Mouse (Mus musculus): Measurements from ENCODE around the gene Ipo13. TPM values are rescaled to one million over a fixed set of nuclear protein-coding genes. Genes with fewer than 3 reads are reported as not detected.
A peak's percentile ranks its signal among the peaks of the same experiment; 100 is the strongest.

Ipo13 gene
- polyA plus RNA-seq, 1 experiment from 2014 or later: 66.9 TPM

DNA sequence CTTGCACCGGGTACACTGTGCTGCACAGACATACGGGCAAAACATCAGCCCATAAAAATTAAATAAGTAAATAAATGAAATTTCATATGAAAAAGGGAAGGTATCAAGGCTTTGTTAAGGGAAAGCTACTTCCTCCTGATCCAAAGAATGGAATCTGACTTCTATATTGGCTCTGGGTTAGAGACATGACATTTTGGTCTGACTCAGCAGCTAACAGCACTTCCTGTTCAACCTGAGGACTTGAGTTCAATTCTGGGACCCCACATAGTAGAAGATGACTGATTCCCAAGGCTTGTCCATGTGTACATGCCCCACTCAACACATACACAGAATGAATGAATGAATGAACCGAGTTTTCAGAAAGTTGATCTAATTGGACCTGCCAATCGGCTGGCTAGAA, 3.0 kb upstream of the Ipo13 start:
- 95% methylated on average over 4 of the region's 4 CpGs for WGBS
- H3K4me1 ChIP-seq (ENCODE audit: control insufficient read depth, insufficient read depth, low read length): peaks cover 18% of the 10 kb centered on the region
- no peaks in the 10 kb centered on the region for H3K27me3 ChIP-seq (ENCODE audit: control insufficient read depth, insufficient read depth, low read depth, low read length)
- H3K4me2 ChIP-seq (ENCODE audit: low read length): no peak overlapping the region
- no peak overlapping the region for H3K9ac ChIP-seq (ENCODE audit: low read depth, low read length)
- no peaks in the 10 kb centered on the region for H3K9me3 ChIP-seq (replicated peaks; ENCODE audit: control insufficient read depth, low read length, poor library complexity, severe bottlenecking)
- no peak for ATAC-seq
- no peak overlapping the region for H3K27ac ChIP-seq (ENCODE audit: low read length)
- no peaks in the 10 kb centered on the region for H3K36me3 ChIP-seq (ENCODE audit: control insufficient read depth, insufficient read depth, low read length)
- H3K4me3 ChIP-seq (ENCODE audit: low read depth, low read length): no peak overlapping the region

DNA sequence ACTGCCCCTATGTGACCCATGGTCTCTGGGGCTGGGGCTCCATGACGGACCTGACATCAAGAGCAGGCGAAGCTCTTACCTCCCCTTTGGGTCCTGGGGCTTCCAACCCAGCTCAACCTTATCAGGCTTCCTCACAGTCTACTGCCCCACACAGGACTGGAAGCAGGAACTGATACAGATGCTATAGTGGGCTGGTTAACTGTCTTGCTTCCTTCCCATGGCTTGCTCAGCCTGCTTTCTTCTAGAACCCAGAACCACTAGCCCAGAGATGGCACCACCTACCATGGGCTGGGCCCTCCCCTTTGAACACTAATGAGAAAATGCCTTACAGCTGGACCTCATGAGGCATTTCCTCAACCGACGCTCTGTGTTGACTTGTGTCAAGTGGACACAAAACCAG, 2.6 kb upstream of the Ipo13 start:
- H3K9ac ChIP-seq (ENCODE audit: low read depth, low read length): no peak overlapping the region
- no peak overlapping the region for H3K27ac ChIP-seq (ENCODE audit: low read length)
- no peak overlapping the region for H3K4me2 ChIP-seq (ENCODE audit: low read length)
- WGBS: 95% methylated on average over 4 of the region's 4 CpGs
- ATAC-seq: no peak
- H3K4me1 ChIP-seq (ENCODE audit: control insufficient read depth, insufficient read depth, low read length): peaks cover 22% of the 10 kb centered on the region
- H3K4me3 ChIP-seq (ENCODE audit: low read depth, low read length): no peak overlapping the region
- H3K36me3 ChIP-seq (ENCODE audit: control insufficient read depth, insufficient read depth, low read length): no peaks in the 10 kb centered on the region
- H3K9me3 ChIP-seq (replicated peaks; ENCODE audit: control insufficient read depth, low read length, poor library complexity, severe bottlenecking): no peaks in the 10 kb centered on the region
- no peaks in the 10 kb centered on the region for H3K27me3 ChIP-seq (ENCODE audit: control insufficient read depth, insufficient read depth, low read depth, low read length)

DNA sequence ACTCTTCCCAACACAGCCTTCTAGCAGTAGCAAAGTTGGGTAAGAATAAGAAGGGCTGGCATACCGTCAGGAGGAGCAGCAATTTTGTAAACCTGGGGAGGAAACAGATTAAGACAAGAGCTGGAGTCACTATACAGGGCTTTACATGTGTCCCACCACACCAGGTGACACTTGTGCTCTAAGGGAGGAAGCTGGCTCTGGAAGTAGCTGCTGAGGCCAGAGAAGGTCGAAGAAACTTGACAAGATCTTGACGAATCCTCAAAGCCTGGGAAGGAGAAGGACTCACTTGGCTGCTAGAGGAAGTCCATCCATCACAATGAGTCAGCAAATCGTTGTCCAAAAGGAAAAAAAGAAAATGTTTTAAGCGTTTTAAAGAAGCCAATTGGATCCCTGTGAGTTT, 1.6 kb upstream of the Ipo13 start:
- Histone ChIP-seq H3K4me1 (ENCODE audit: control insufficient read depth, insufficient read depth, low read length) (peaks cover 23% of the 10 kb centered on the region), H3K27me3 (ENCODE audit: control insufficient read depth, insufficient read depth, low read depth, low read length) (no peaks in the 10 kb centered on the region), H3K9me3 (replicated peaks; ENCODE audit: control insufficient read depth, low read length, poor library complexity, severe bottlenecking) (no peaks in the 10 kb centered on the region), H3K4me3 (ENCODE audit: low read depth, low read length) (no peak overlapping the region), H3K4me2 (ENCODE audit: low read length) (peak overlapping the region; percentile 99), H3K9ac (ENCODE audit: low read depth, low read length) (0 out of 2 replicates have a peak overlapping the region, but pooled peaks have one; percentile 85), H3K27ac (ENCODE audit: low read length) (no peak overlapping the region), H3K36me3 (ENCODE audit: control insufficient read depth, insufficient read depth, low read length) (no peaks in the 10 kb centered on the region; the same call in 1 of the 2 replicates)
- WGBS: 95% methylated on average over 5 of the region's 5 CpGs
- no peak for ATAC-seq

DNA sequence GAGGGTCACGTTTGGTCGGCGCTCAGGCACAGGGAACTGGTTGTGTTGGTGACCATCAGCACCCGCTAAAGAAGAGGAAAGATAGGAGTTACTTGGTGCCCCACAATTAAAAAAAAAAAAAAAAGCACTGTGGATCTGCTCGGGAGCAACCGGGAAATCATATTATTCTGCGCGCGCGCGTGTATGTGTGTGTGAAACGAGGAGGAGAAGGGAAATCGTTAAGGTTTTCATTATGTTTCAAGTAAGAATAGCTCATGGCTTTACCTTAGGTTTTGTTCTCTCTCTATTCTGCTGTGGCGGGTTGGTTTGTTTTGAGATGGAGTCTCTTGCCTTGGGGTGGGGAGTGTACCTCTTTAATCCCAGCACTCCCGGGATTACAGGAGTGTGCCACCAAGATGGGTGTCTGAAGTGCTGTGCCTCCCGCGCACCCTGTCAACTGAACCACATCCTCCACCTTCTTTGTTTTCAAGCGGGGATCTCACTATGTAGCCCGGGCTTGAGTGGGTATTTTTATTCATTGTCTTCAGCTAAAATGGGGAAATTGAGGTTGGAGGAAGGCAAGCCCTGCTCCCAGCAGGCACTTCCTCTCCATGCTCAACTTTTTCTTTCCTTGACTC, 798 bp upstream of the Ipo13 start:
- peak overlapping the region; percentile 85 for H3K9ac ChIP-seq (ENCODE audit: low read depth, low read length)
- H3K4me3 ChIP-seq (ENCODE audit: low read depth, low read length): peak overlapping the region; percentile 83
- H3K27me3 ChIP-seq (ENCODE audit: control insufficient read depth, insufficient read depth, low read depth, low read length): no peaks in the 10 kb centered on the region
- H3K4me1 ChIP-seq (ENCODE audit: control insufficient read depth, insufficient read depth, low read length): peaks cover 30% of the 10 kb centered on the region
- H3K4me2 ChIP-seq (ENCODE audit: low read length): peak overlapping the region; percentile 99
- ATAC-seq: no peak
- peak overlapping the region; percentile 89; the same call in 1 of the 2 replicates for H3K27ac ChIP-seq (ENCODE audit: low read length)
- 4% methylated on average over 19 of the region's 19 CpGs for WGBS
- H3K36me3 ChIP-seq (ENCODE audit: control insufficient read depth, insufficient read depth, low read length): no peaks in the 10 kb centered on the region; the same call in 1 of the 2 replicates
- H3K9me3 ChIP-seq (replicated peaks; ENCODE audit: control insufficient read depth, low read length, poor library complexity, severe bottlenecking): no peaks in the 10 kb centered on the region

DNA sequence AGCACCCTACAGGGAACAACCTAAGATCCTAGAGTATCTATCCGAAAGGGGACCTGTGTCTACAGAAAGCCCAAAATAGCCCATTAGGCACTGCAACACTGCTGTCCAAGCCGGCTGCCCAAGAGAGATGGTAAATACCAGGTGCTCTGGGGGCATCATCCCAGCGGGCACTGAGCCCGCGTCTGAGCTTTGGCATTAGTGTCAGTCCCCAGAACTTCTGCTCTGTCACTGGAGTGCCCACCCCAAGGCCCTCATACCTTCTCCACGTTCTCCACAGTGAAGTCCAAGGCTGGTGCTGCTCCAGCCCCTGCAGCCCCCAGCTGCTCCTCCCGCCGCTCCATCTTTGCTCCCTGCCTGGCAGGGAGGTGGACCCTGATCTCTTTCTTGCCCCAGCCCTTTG, 768 bp downstream of the Ipo13 start:
- no peaks in the 10 kb centered on the region for H3K27me3 ChIP-seq (ENCODE audit: control insufficient read depth, insufficient read depth, low read depth, low read length)
- peak overlapping the region; percentile 85 for H3K9ac ChIP-seq (ENCODE audit: low read depth, low read length)
- H3K4me3 ChIP-seq (ENCODE audit: low read depth, low read length): peak overlapping the region; percentile 83
- no peaks in the 10 kb centered on the region for H3K9me3 ChIP-seq (replicated peaks; ENCODE audit: control insufficient read depth, low read length, poor library complexity, severe bottlenecking)
- H3K36me3 ChIP-seq (ENCODE audit: control insufficient read depth, insufficient read depth, low read length): peaks cover 2% of the 10 kb centered on the region; the same call in 1 of the 2 replicates
- WGBS: 16% methylated on average over 8 of the region's 8 CpGs
- peaks cover 45% of the 10 kb centered on the region for H3K4me1 ChIP-seq (ENCODE audit: control insufficient read depth, insufficient read depth, low read length)
- ATAC-seq: peak; percentile 5; the same call in 1 of the 2 replicates
- H3K27ac ChIP-seq (ENCODE audit: low read length): no peak overlapping the region
- H3K4me2 ChIP-seq (ENCODE audit: low read length): peak overlapping the region; percentile 99

DNA sequence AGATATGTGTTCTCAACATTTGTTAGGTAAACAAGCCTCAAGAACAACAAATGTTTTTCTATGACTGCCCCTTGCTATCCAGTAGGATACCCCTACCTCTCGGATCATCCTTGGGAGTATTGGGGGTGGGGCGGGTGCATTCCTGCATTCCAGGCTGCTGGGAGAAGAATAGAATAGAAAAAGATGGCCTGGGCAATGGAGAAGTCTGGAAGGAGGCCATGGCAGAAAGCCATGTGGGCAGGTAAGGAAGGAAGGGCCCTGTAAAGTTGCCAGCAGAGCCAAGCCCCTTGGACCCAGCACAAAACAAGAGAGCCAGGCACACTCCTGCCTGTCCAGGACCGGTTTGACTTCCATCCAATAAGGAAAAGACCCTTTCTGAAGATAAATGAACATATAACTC, 1.4 kb downstream of the Ipo13 start:
- Histone ChIP-seq H3K4me2 (ENCODE audit: low read length) (peak overlapping the region; percentile 99), H3K27me3 (ENCODE audit: control insufficient read depth, insufficient read depth, low read depth, low read length) (no peaks in the 10 kb centered on the region), H3K36me3 (ENCODE audit: control insufficient read depth, insufficient read depth, low read length) (peaks cover 2% of the 10 kb centered on the region; the same call in 1 of the 2 replicates), H3K9me3 (replicated peaks; ENCODE audit: control insufficient read depth, low read length, poor library complexity, severe bottlenecking) (no peaks in the 10 kb centered on the region), H3K4me3 (ENCODE audit: low read depth, low read length) (peak overlapping the region; percentile 83), H3K9ac (ENCODE audit: low read depth, low read length) (peak overlapping the region; percentile 35; the same call in 1 of the 2 replicates), H3K4me1 (ENCODE audit: control insufficient read depth, insufficient read depth, low read length) (peaks cover 51% of the 10 kb centered on the region), H3K27ac (ENCODE audit: low read length) (no peak overlapping the region)
- no peak for ATAC-seq
- WGBS: 48% methylated on average over 3 of the region's 3 CpGs

DNA sequence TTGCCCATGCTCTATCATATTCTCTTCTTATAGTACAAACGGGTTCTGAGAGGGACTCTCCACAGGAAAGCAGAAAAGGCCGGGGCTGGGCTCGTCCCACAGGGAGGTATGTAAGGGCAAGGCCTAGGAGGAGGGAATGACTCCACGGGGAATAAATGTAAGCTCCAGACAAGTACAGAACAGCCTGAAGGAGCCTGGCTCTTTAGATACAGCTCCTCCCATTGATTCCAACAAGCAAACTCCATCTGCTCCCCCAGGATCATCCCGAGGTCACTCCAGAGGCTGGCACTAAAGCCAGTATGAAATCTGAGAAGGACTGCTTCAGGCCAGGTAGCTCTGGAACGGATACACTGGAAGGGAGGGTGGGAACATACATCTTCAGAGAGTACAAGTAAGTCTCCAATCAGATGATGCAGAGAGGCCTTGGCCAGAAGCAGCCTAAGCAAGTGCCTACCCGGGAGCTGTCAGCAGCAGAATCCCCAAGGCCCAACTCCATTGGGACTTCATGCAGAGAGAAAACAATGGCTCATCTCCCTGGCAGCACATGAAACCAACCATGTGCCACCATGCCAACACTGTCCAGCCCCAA, 2.0 kb downstream of the Ipo13 start:
- H3K4me2 ChIP-seq (ENCODE audit: low read length): peak overlapping the region; percentile 99
- no peaks in the 10 kb centered on the region for H3K9me3 ChIP-seq (replicated peaks; ENCODE audit: control insufficient read depth, low read length, poor library complexity, severe bottlenecking)
- H3K9ac ChIP-seq (ENCODE audit: low read depth, low read length): peak overlapping the region; percentile 35
- no peak for ATAC-seq
- peaks cover 57% of the 10 kb centered on the region for H3K4me1 ChIP-seq (ENCODE audit: control insufficient read depth, insufficient read depth, low read length)
- H3K27ac ChIP-seq (ENCODE audit: low read length): no peak overlapping the region
- peaks cover 2% of the 10 kb centered on the region; the same call in 1 of the 2 replicates for H3K36me3 ChIP-seq (ENCODE audit: control insufficient read depth, insufficient read depth, low read length)
- H3K4me3 ChIP-seq (ENCODE audit: low read depth, low read length): peak overlapping the region; percentile 83; the same call in 1 of the 2 replicates
- WGBS: 63% methylated on average over 7 of the region's 7 CpGs
- no peaks in the 10 kb centered on the region for H3K27me3 ChIP-seq (ENCODE audit: control insufficient read depth, insufficient read depth, low read depth, low read length)

DNA sequence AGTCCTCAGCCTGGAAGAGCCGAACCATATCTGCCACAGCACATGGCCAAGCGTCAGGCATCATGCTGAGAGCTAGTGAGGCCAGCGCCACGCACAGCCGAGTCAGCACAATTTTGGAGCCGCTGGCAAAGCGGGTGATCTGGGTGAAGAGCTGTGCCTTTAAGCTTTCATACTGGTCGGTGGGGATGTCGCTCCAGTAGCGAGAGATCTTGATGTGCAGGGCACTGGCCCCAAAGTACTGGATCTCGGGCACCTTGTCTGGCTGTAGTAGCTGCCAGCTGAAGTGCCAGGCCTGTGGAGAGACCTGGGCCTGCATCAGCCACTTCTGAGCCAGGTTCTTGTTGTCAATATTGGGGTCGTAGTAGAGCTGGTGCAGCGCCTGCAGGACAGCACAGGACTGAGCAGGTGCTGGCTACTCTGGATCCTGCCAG, 2.7 kb downstream of the Ipo13 start:
- no peak overlapping the region for H3K4me2 ChIP-seq (ENCODE audit: low read length)
- peaks cover 57% of the 10 kb centered on the region for H3K4me1 ChIP-seq (ENCODE audit: control insufficient read depth, insufficient read depth, low read length)

DNA sequence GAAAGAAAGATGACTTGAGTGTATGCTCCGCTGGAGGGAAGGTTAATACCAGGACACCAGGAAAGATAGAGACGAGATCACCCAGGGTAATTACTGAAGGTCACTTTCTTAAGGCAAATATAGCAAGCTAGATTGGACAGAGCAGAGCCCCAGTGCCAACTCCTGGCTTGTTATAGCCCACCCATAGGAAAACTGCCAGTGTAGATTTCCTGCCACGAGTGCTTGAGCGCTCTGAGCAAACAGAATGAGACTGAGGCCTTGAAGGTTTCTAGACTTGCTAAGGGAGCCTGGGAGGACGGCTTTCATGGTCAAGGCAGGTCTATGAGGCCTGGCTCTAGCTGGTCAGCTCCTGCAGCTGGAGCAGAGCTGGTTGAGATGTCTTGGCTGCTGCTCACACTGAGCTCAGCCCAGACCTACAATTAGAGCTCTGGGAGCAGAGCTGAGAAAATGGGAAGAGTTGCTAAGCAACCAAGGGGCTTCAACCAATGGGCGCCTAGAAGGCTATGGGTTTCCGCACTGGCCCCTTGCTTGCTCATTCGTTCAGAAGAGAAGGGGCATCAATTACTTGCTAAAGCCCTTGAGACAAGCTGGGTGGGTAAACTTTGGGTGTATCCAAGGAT, 5.9 kb downstream of the Ipo13 start:
- Histone ChIP-seq H3K36me3 (ENCODE audit: control insufficient read depth, insufficient read depth, low read length) (peaks cover 14% of the 10 kb centered on the region), H3K4me1 (ENCODE audit: control insufficient read depth, insufficient read depth, low read length) (peaks cover 50% of the 10 kb centered on the region), H3K4me3 (ENCODE audit: low read depth, low read length) (peak overlapping the region; percentile 23), H3K27me3 (ENCODE audit: control insufficient read depth, insufficient read depth, low read depth, low read length) (no peaks in the 10 kb centered on the region), H3K9me3 (replicated peaks; ENCODE audit: control insufficient read depth, low read length, poor library complexity, severe bottlenecking) (no peaks in the 10 kb centered on the region), H3K27ac (ENCODE audit: low read length) (peak overlapping the region; percentile 80), H3K4me2 (ENCODE audit: low read length) (peak overlapping the region; percentile 57), H3K9ac (ENCODE audit: low read depth, low read length) (peak overlapping the region; percentile 56; the same call in 1 of the 2 replicates)
- WGBS: 46% methylated on average over 8 of the region's 8 CpGs
- peak; percentile 77 for ATAC-seq

More for the DNA sequence above, 2.7 kb downstream of the Ipo13 start:
- 89% methylated on average over 13 of the region's 13 CpGs for WGBS
- H3K9ac ChIP-seq (ENCODE audit: low read depth, low read length): peak overlapping the region; percentile 3; the same call in 1 of the 2 replicates
- H3K9me3 ChIP-seq (replicated peaks; ENCODE audit: control insufficient read depth, low read length, poor library complexity, severe bottlenecking): no peaks in the 10 kb centered on the region
- peaks cover 2% of the 10 kb centered on the region; the same call in 1 of the 2 replicates for H3K36me3 ChIP-seq (ENCODE audit: control insufficient read depth, insufficient read depth, low read length)
- H3K4me3 ChIP-seq (ENCODE audit: low read depth, low read length): no peak overlapping the region
- no peak overlapping the region for H3K27ac ChIP-seq (ENCODE audit: low read length)
- ATAC-seq: no peak
- no peaks in the 10 kb centered on the region for H3K27me3 ChIP-seq (ENCODE audit: control insufficient read depth, insufficient read depth, low read depth, low read length)
